Mouse (Mus musculus) heart, embryonic 16.5 days (tissue): ENCODE results near the gene Cd101. TPM values are rescaled to one million over a fixed set of nuclear protein-coding genes. Genes with fewer than 3 reads are reported as not detected.

Source experiments
- ATAC-seq: fragments of 200-750 bp; cut with Nextera tagmentation; replicated peaks from 2 replicates; pipeline ENCODE4 v1.8.0; 2017; ENCODE audit warnings: moderate number of reproducible peaks; ENCODE audit not compliant: insufficient read depth, low FRiP score; ENCODE audit errors: extremely low read depth
- H3K27ac ChIP-seq: fragments of 300-500 bp; sonication (generic); 2 replicates; pipeline ENCODE4 v1.5.1; 2014; ENCODE audit warnings: mild to moderate bottlenecking, low read length, control low read depth, moderate library complexity
- H3K27me3 ChIP-seq: fragments of 300-500 bp; sonication (generic); 2 replicates; pipeline ENCODE4 v1.6.1; 2014; ENCODE audit warnings: low read length, mixed read lengths; ENCODE audit not compliant: control insufficient read depth, insufficient read depth
- H3K36me3 ChIP-seq: fragments of 300-500 bp; sonication (generic); 2 replicates; pipeline ENCODE4 v1.6.1; 2014; ENCODE audit not compliant: control insufficient read depth, insufficient read depth
- H3K4me1 ChIP-seq: fragments of 300-500 bp; sonication (generic); 2 replicates; pipeline ENCODE4 v1.6.1; 2014; ENCODE audit warnings: low read length, mixed read lengths; ENCODE audit not compliant: control insufficient read depth, insufficient read depth
- H3K4me2 ChIP-seq: fragments of 300-500 bp; sonication (generic); 2 replicates; pipeline ENCODE4 v1.6.1; 2014; ENCODE audit warnings: low read depth, mild to moderate bottlenecking, control low read depth, low read length
- H3K4me3 ChIP-seq: fragments of 300-500 bp; sonication (generic); 2 replicates; pipeline ENCODE4 v1.5.1; 2014; ENCODE audit warnings: mild to moderate bottlenecking, control low read depth, low read length
- H3K9ac ChIP-seq: fragments of 300-500 bp; sonication (generic); 2 replicates; pipeline ENCODE4 v1.6.1; 2014; ENCODE audit warnings: low read length, control low read depth
- H3K9me3 ChIP-seq: fragments of 300-500 bp; sonication (generic); replicated peaks from 2 replicates; pipeline ENCODE4 v1.6.1; 2016; ENCODE audit warnings: low read length; ENCODE audit not compliant: control insufficient read depth
- WGBS: fragments of 180-500 bp; shearing (Covaris S2); extraction: QIAGEN DNeasy Blood & Tissue Kit; methylation state at CpG from one replicate; pipeline ENCODE4 v1.1.7; 2014; 5-methylcytosine and 5-hydroxymethylcytosine counted together
- polyA plus RNA-seq: library from polyadenylated mRNA; unstranded; fragments of >200 nt; fragmentation: Nextera tagmentation; extraction: Ambion mirVana; gene quantifications from 2 replicates; pipeline ENCODE4 v1.2.1, GENCODE M21; 2015

Cd101 gene
- 0.45 and 0.50 TPM in 2 replicates for polyA plus RNA-seq

GRCm38 (mm10) chr3:101029339-101029738, at the start of gene Cd101:
TSS of gene Cd101 (minus strand) at chr3:101029556.
- Histone ChIP-seq H3K9ac (no peak within 1 kb of the TSS), H3K4me2 (no peak within 1 kb of the TSS), H3K9me3 (no peaks in the 10 kb centered on the region), H3K36me3 (no peaks in the 10 kb centered on the region), H3K27me3 (no peaks in the 10 kb centered on the region), H3K4me1 (peaks cover 32% of the 10 kb centered on the region), H3K4me3 (no peak within 1 kb of the TSS), H3K27ac (no peak within 1 kb of the TSS)
- no peak for ATAC-seq
- 74% methylated on average over 4 of the region's 4 CpGs for WGBS

- H3K4me2 ChIP-seq = no peak overlapping the region
- H3K27ac ChIP-seq = peak overlapping the region; percentile 46; the same call in 1 of the 2 replicates
- WGBS = 66% methylated on average over 1 of the region's 1 CpGs
- peaks cover 42% of the 10 kb centered on the region for H3K4me1 ChIP-seq
- no peak overlapping the region for H3K4me3 ChIP-seq
- peak; percentile 72 for ATAC-seq
- H3K27me3 ChIP-seq = no peaks in the 10 kb centered on the region
- 0 out of 2 replicates have a peak, but pooled peaks cover 14% of the 10 kb centered on the region for H3K36me3 ChIP-seq
- H3K9ac ChIP-seq = no peak overlapping the region
- no peaks in the 10 kb centered on the region for H3K9me3 ChIP-seq
Measured at GRCm38 (mm10) chr3:101078344-101078743, 49.0 kb upstream of the Cd101 start.

DNA sequence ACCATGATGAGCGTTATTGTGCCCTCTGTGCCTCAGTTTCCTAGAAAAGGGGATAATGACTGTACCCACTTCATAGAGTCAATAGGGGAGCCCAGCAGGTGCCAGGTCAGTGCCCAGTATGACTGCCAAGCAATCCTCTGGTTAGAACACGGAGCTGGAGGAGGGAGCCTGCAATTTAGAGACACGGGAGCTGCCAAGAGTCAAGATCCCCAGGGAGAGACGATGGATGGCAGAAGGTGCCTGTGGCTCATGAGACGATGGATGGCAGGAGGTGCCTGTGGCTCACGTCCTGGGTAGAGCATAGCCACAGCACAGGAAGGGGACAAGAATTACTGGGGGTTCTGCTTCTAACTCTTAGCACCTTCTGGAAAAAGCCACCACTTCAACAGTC, 48.3 kb upstream of the Cd101 start:
- Histone ChIP-seq H3K36me3 (0 out of 2 replicates have a peak, but pooled peaks cover 14% of the 10 kb centered on the region), H3K4me2 (no peak overlapping the region), H3K4me3 (no peak overlapping the region), H3K4me1 (peaks cover 45% of the 10 kb centered on the region), H3K9ac (no peak overlapping the region), H3K27ac (peak overlapping the region; percentile 46), H3K27me3 (no peaks in the 10 kb centered on the region), H3K9me3 (no peaks in the 10 kb centered on the region)
- 71% methylated on average over 6 of the region's 6 CpGs for WGBS
- ATAC-seq = no peak

DNA sequence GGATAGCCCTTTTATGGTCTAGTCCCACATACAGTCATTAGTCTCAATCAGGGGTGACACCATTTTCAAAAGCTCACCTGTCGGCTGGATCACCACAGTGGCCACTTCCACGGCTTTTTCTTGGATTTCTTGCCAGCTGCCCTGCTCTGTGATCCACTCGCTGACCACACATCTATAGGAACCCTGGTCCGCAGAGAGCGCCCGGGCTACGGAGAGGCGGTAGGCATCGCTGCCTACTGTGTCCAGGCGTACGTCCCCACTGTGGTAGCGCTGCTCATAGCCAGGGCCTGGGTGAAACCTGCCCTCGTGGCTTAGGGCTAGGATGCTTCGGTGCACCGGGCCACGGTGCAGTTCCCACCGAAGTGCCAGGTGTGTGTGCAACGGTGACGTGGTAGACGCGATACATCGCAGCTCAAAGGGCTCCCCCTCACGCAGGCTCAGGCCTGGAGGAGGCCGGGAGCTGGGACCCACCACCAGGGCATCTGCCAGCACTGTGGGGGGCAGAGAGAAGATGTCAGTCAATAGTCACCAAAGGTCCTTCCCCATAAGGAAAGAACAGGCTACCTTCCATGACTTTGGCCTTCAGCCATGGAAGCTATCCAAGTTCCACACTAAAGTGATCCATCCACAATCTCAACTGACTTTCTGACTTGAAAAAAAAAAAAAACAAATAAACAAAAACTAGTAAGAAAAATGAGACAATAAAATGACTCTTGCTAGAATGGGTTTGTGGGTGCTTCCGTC, 47.8 kb upstream of the Cd101 start:
- Histone ChIP-seq H3K4me2 (no peak overlapping the region), H3K27ac (no peak overlapping the region), H3K9ac (no peak overlapping the region), H3K4me3 (no peak overlapping the region), H3K27me3 (no peaks in the 10 kb centered on the region), H3K36me3 (0 out of 2 replicates have a peak, but pooled peaks cover 14% of the 10 kb centered on the region), H3K4me1 (peaks cover 49% of the 10 kb centered on the region), H3K9me3 (no peaks in the 10 kb centered on the region)
- 94% methylated on average over 25 of the region's 25 CpGs for WGBS
- no peak for ATAC-seq

- WGBS = 57% methylated on average over 3 of the region's 3 CpGs
- H3K4me2 ChIP-seq = no peak overlapping the region
- no peak overlapping the region for H3K27ac ChIP-seq
- H3K4me3 ChIP-seq = no peak overlapping the region
- H3K27me3 ChIP-seq = no peaks in the 10 kb centered on the region
- 0 out of 2 replicates have a peak, but pooled peaks cover 14% of the 10 kb centered on the region for H3K36me3 ChIP-seq
- no peak overlapping the region for H3K9ac ChIP-seq
- peaks cover 54% of the 10 kb centered on the region for H3K4me1 ChIP-seq
- H3K9me3 ChIP-seq = no peaks in the 10 kb centered on the region
- ATAC-seq = no peak
Measured at GRCm38 (mm10) chr3:101075866-101076265, 46.5 kb upstream of the Cd101 start.

DNA sequence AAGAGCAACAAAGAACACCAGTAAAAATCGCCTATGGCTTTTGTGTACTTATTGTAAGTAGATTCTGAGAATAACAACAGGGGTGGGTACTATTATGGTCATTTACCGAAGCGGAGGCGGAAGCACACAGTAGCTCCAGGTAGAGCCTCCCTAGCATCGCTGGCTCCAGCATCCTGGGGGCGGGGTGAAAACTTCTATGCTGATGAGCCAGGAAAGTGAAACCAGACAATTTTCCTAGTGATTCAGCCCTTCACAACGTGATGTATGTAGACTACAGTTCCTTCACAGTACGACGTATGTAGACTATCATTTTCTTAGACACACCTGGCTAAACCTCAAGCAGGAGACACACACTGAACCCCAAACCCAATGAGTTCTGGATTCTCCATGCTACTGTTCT, 44.0 kb upstream of the Cd101 start:
- no peak overlapping the region for H3K27ac ChIP-seq
- H3K9ac ChIP-seq = no peak overlapping the region
- no peaks in the 10 kb centered on the region for H3K9me3 ChIP-seq
- H3K36me3 ChIP-seq = 0 out of 2 replicates have a peak, but pooled peaks cover 8% of the 10 kb centered on the region
- H3K4me2 ChIP-seq = no peak overlapping the region
- H3K4me1 ChIP-seq = peaks cover 70% of the 10 kb centered on the region
- no peaks in the 10 kb centered on the region for H3K27me3 ChIP-seq
- no peak overlapping the region for H3K4me3 ChIP-seq
- WGBS = 84% methylated on average over 9 of the region's 9 CpGs
- no peak for ATAC-seq

DNA sequence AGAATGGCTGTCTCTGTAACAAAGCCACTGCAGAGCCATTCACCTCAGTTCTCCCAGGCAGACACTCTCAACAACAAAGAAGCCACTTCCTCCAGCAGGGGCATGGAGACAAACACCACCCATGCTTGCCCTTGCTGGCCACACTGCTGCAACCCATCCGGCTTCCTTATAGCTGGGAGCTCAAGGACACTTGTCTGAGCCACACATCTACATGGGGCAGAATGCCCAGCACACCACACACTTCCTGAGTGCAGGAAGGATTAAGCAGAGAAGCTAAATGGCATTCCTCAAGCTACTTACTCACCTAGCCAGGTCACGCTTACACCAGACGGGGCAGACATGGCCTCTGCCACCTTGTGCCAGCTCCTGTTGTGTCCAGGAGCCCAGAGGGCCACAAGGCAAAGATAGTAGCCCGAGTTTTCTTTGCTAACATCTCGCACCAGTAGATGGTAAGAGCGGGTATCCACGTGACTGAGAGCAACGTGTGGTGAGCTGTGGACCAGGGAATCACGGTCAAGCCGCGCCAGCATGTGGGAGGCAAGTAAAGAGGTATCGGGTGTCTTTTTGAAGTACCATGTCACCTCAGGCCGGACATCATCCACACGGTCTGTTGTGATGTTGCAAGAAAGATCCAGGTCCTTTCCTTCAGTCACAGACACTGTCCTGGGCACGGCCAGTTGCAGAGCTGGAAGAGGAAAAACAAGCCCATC, 43.3 kb upstream of the Cd101 start:
- no peaks in the 10 kb centered on the region for H3K27me3 ChIP-seq
- no peak overlapping the region for H3K9ac ChIP-seq
- no peaks in the 10 kb centered on the region for H3K9me3 ChIP-seq
- H3K4me2 ChIP-seq = no peak overlapping the region
- H3K4me1 ChIP-seq = peaks cover 68% of the 10 kb centered on the region
- no peak overlapping the region for H3K27ac ChIP-seq
- no peak overlapping the region for H3K4me3 ChIP-seq
- H3K36me3 ChIP-seq = 0 out of 2 replicates have a peak, but pooled peaks cover 8% of the 10 kb centered on the region
- 78% methylated on average over 15 of the region's 15 CpGs for WGBS
- no peak for ATAC-seq

- H3K27ac ChIP-seq = peak overlapping the region; percentile 49
- 0 out of 2 replicates have a peak, but pooled peaks cover 3% of the 10 kb centered on the region for H3K36me3 ChIP-seq
- no peak overlapping the region for H3K4me2 ChIP-seq
- H3K4me3 ChIP-seq = no peak overlapping the region
- no peak overlapping the region for H3K9ac ChIP-seq
- no peaks in the 10 kb centered on the region for H3K27me3 ChIP-seq
- ATAC-seq = no peak
- H3K4me1 ChIP-seq = peaks cover 66% of the 10 kb centered on the region
- no peaks in the 10 kb centered on the region for H3K9me3 ChIP-seq
Measured at GRCm38 (mm10) chr3:101071576-101071975, 42.2 kb upstream of the Cd101 start.

DNA sequence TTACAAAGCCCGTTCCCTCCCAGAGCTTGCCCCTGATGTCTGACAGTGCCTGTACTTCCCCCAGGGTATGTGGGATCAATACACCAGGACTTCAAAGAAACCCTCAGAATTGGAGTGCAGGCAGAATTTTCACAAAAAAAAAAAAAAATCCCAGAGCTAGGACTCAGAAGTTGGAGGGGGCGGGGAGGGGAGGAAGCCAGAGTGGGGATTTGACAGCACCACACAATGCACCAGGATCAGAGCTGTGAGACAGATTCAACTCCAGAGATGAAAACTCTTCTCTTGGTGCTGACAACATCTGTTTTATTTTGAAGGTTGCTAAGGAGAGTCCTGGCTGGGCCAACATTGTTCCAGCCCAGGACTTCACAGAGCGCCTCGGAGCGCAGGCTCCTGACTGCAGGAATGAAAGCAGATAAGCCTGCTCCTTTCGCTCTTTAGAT, 41.5 kb upstream of the Cd101 start:
- no peak overlapping the region for H3K4me3 ChIP-seq
- peaks cover 69% of the 10 kb centered on the region for H3K4me1 ChIP-seq
- peak; percentile 88 for ATAC-seq
- H3K36me3 ChIP-seq = 0 out of 2 replicates have a peak, but pooled peaks cover 2% of the 10 kb centered on the region
- H3K9ac ChIP-seq = peak overlapping the region; percentile 22; the same call in 1 of the 2 replicates
- no peaks in the 10 kb centered on the region for H3K9me3 ChIP-seq
- H3K27ac ChIP-seq = peak overlapping the region; percentile 85
- no peaks in the 10 kb centered on the region for H3K27me3 ChIP-seq
- H3K4me2 ChIP-seq = peak overlapping the region; percentile 23
- WGBS = 22% methylated on average over 6 of the region's 6 CpGs
